Mouse (Mus musculus): Measurements from ENCODE around the gene Trp73. TPM values are rescaled to one million over a fixed set of nuclear protein-coding genes. Genes with fewer than 3 reads are reported as not detected.
A peak's percentile ranks its signal among the peaks of the same experiment; 100 is the strongest.

The Trp73 gene
- polyA plus RNA-seq, 1 experiment from 2014 or later = 9.8 TPM

DNA sequence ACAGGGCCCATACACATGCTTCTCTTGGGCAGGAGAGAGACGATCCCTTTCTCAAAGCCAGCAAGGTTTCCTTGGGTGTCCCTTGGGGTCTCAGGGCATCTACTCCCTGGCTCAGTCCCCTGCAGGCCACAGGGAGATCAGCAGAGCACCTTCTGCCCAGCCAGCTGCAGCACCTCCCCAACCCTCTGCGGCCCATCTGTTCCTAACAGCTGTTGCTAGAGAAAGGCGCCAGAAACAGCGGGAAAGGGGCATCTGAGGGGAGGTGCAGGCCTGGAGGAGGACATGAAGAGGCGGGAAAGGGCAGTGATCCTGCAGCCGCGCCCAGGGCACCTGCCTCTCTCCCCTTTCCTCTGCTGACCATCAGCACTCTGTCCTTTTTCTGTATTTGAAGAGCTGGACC lies 40.6 kb downstream of the Trp73 start:
- Histone ChIP-seq H3K9ac (no peak overlapping the region), H3K27me3 (peaks cover 21% of the 10 kb centered on the region), H3K4me3 (replicated peaks) (no peak overlapping the region), H3K4me2 (replicated peaks) (no peak overlapping the region), H3K9me3 (replicated peaks) (no peaks in the 10 kb centered on the region), H3K36me3 (no peaks in the 10 kb centered on the region), H3K4me1 (peaks cover 7% of the 10 kb centered on the region; the same call in 1 of the 2 replicates), H3K27ac (replicated peaks) (no peak overlapping the region)
- 62% methylated on average over 7 of the region's 7 CpGs for WGBS
- ATAC-seq (ENCODE audit: insufficient number of reproducible peaks, low FRiP score, low TSS enrichment, low read depth) = no peak

DNA sequence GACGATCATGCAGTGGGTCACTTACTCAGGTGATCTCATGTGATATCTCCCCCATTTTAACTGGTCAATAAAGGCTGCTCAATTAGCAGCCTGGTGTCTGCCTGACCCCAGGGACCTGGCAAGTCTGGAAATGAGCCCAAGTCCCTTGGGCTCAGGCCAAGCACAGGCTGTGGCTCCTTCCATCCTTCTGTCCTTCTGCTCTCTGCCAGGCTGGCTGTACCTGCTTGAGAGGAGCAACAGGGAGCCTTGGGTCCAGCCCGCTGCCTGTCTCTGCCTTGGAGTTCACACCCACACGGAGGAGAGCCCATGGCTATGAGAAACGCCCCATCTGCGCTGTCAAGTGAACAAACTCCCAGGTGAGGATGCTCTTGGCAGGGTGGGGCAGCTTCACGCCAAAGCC lies 43.9 kb downstream of the Trp73 start:
- WGBS = 29% methylated on average over 6 of the region's 6 CpGs
- no peak overlapping the region for H3K4me2 ChIP-seq (replicated peaks)
- H3K36me3 ChIP-seq = no peaks in the 10 kb centered on the region
- H3K9me3 ChIP-seq (replicated peaks) = no peaks in the 10 kb centered on the region
- no peak overlapping the region for H3K27ac ChIP-seq (replicated peaks)
- no peaks in the 10 kb centered on the region for H3K4me1 ChIP-seq
- no peak for ATAC-seq (ENCODE audit: insufficient number of reproducible peaks, low FRiP score, low TSS enrichment, low read depth)
- no peak overlapping the region for H3K4me3 ChIP-seq (replicated peaks)
- no peak overlapping the region for H3K9ac ChIP-seq
- peaks cover 11% of the 10 kb centered on the region; the same call in 1 of the 2 replicates for H3K27me3 ChIP-seq

DNA sequence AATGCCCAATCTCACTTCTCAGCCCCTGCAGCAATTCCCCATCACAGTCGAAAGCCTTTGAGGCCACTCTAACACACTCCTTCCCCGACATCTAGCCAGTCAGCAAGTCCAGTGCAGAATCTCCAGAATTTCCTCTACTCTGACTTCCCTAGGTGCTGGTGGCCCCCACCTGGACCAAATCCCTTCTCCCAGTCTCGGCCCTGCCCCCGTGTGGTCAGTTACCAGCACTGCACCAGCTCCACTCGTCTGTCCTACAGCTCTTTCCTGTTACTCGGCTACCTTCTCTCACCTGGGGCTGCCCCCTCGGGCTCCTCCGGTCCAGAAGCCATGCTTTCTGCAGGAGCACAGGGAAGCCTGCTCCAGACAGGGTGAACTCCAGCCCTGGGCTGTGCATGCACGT lies 46.8 kb downstream of the Trp73 start:
- H3K9me3 ChIP-seq (replicated peaks) = no peaks in the 10 kb centered on the region
- peaks cover 12% of the 10 kb centered on the region for H3K27me3 ChIP-seq
- no peak for ATAC-seq (ENCODE audit: insufficient number of reproducible peaks, low FRiP score, low TSS enrichment, low read depth)
- no peak overlapping the region for H3K4me2 ChIP-seq (replicated peaks)
- WGBS = 12% methylated on average over 9 of the region's 9 CpGs
- H3K36me3 ChIP-seq = no peaks in the 10 kb centered on the region
- no peak overlapping the region for H3K9ac ChIP-seq
- no peak overlapping the region for H3K27ac ChIP-seq (replicated peaks)
- H3K4me3 ChIP-seq (replicated peaks) = no peak overlapping the region
- H3K4me1 ChIP-seq = no peaks in the 10 kb centered on the region

DNA sequence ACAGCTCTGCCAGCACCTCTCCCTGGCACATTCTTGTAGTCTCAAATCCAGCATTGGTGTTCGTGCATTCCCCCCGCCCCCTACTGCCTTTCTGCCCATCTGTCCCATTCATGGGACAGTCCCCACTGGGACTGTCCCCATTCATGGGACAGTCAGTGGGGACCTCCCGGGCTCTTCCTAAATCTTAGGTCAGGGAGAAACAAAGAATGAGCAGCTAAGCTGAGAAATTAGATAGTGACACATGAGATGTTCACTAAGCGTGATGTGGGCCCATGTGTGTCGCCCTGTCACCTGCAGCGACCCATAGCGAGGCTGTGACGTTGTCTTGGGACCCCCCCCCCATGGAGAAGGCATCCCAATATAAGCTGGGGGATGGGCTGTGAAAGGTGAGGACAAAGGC lies 48.7 kb downstream of the Trp73 start:
- no peaks in the 10 kb centered on the region for H3K9me3 ChIP-seq (replicated peaks)
- ATAC-seq (ENCODE audit: insufficient number of reproducible peaks, low FRiP score, low TSS enrichment, low read depth) = no peak
- H3K27me3 ChIP-seq = peaks cover 13% of the 10 kb centered on the region
- H3K27ac ChIP-seq (replicated peaks) = no peak overlapping the region
- H3K4me2 ChIP-seq (replicated peaks) = no peak overlapping the region
- WGBS = 62% methylated on average over 8 of the region's 8 CpGs
- no peaks in the 10 kb centered on the region for H3K4me1 ChIP-seq
- H3K9ac ChIP-seq = no peak overlapping the region
- H3K36me3 ChIP-seq = no peaks in the 10 kb centered on the region
- no peak overlapping the region for H3K4me3 ChIP-seq (replicated peaks)

DNA sequence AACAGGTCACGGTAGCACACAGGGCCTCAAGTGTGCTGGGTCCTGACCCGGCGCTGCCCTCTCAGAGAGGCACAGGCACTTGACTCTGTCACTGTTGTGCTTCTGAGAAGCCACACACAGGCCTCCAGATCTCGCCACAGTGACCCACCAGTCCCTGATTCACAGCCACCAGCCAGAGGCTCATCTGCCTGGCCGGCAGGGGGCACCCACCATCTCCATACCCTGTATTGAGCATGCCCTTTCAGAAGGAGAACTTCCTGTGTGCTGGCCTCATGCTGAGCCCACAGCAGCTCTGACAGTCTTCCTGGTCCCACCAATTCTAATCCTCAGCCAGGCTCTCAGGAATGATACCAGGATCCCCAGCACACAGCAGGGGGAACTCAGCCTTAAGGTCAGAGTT lies 50.8 kb downstream of the Trp73 start:
- WGBS = 51% methylated on average over 5 of the region's 5 CpGs
- Histone ChIP-seq H3K36me3 (no peaks in the 10 kb centered on the region), H3K4me1 (no peaks in the 10 kb centered on the region), H3K27me3 (peaks cover 9% of the 10 kb centered on the region; the same call in 1 of the 2 replicates), H3K27ac (replicated peaks) (no peak overlapping the region), H3K4me3 (replicated peaks) (no peak overlapping the region), H3K4me2 (replicated peaks) (no peak overlapping the region), H3K9ac (no peak overlapping the region), H3K9me3 (replicated peaks) (no peaks in the 10 kb centered on the region)
- no peak for ATAC-seq (ENCODE audit: insufficient number of reproducible peaks, low FRiP score, low TSS enrichment, low read depth)

DNA sequence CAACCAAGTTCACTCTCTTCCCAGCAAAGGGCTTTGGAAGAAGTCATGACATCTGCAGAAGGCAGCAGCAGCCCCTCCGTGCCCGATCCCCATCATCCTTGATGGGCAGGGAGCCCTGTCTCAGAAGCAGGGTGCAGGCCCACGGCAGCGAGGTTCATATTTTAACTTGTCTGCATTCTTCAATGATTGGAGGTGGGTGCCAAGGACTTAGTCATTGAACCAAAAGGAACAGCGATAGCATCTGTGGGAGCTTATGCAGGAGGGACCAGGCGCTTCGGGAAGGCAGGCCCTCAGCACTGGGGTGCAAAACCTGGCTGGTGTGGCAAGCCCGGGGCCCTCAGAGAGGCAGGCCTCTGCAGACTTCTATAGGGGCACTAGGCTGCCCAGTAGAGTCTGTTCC lies 53.6 kb downstream of the Trp73 start:
- Histone ChIP-seq H3K4me1 (0 out of 2 replicates have a peak, but pooled peaks cover 2% of the 10 kb centered on the region), H3K4me2 (replicated peaks) (no peak overlapping the region), H3K9ac (no peak overlapping the region), H3K4me3 (replicated peaks) (no peak overlapping the region), H3K27me3 (peaks cover 22% of the 10 kb centered on the region), H3K36me3 (no peaks in the 10 kb centered on the region), H3K27ac (replicated peaks) (peak overlapping the region; percentile 25; the same call in 1 of the 2 replicates), H3K9me3 (replicated peaks) (no peaks in the 10 kb centered on the region)
- ATAC-seq (ENCODE audit: insufficient number of reproducible peaks, low FRiP score, low TSS enrichment, low read depth) = no peak
- 79% methylated on average over 8 of the region's 8 CpGs for WGBS

DNA sequence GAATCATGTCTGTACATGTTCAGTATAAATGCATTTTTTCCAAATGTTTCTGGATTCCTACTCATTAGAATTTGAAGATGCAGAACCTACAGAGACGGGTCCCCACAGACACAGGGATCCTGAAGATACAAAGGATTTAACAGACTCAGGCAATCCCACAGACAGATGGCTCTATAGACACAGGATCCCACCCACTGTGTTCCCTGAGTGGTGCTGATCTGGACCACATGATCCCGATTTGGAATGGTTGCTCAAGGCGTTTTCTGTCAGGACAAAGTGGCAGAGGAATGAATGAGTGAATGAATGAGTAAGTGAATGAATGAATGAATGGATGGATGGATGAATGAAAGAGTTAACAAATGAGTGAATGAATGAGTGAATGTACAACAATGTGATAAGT lies 54.2 kb downstream of the Trp73 start:
- no peak overlapping the region for H3K4me3 ChIP-seq (replicated peaks)

DNA sequence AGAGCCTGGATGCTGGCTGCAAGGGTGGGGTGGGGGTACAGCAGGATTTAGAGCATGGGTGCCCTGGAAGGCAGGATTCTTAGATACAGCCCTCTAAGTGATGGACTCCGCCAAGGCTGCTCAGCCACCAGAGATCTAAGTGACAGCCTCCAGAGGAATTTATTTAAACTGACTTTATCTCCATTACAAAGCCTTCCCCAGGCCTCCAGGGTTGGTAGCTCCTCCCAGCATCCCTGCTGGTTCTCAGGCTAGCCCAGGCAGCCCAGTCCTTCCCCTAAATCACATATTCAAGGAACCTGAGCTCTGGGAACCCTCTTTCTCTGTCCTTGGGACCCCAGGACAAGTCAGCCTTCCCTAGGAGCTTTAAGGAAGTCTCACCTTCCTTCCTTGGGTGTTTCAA lies 58.0 kb downstream of the Trp73 start:
- 16% methylated on average over 1 of the region's 1 CpGs for WGBS
- Histone ChIP-seq H3K27me3 (peaks cover 37% of the 10 kb centered on the region), H3K36me3 (no peaks in the 10 kb centered on the region)

More for the DNA sequence above, 54.2 kb downstream of the Trp73 start:
- Histone ChIP-seq H3K4me2 (replicated peaks) (no peak overlapping the region), H3K9ac (no peak overlapping the region), H3K9me3 (replicated peaks) (no peaks in the 10 kb centered on the region), H3K27ac (replicated peaks) (0 out of 2 replicates have a peak overlapping the region, but pooled peaks have one; percentile 25), H3K27me3 (peaks cover 27% of the 10 kb centered on the region), H3K4me1 (0 out of 2 replicates have a peak, but pooled peaks cover 8% of the 10 kb centered on the region), H3K36me3 (no peaks in the 10 kb centered on the region)
- 39% methylated on average over 3 of the region's 3 CpGs for WGBS
- ATAC-seq (ENCODE audit: insufficient number of reproducible peaks, low FRiP score, low TSS enrichment, low read depth) = no peak

DNA sequence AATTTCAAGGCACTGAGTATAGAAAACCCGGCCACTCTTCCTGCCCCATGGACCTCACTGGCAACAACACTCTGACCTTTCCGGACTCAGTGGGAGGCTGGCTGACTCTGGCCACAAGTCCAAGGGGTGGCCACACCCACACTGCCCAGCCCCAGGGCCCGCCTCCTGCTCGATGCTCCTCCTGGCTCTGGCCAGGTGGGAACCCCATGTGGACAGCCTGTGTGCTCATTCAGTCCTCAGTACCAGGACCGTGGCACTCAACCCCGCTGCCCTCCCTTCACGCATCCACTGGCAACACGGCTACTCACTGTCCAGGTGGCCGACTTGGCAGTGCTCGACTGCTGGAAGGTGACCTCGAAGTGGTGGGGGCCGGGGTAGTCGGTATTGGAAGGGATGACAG lies 59.0 kb downstream of the Trp73 start:
- Histone ChIP-seq H3K27me3 (peaks cover 41% of the 10 kb centered on the region), H3K27ac (replicated peaks) (0 out of 2 replicates have a peak overlapping the region, but pooled peaks have one; percentile 22), H3K4me3 (replicated peaks) (peak overlapping the region; percentile 36), H3K9ac (peak overlapping the region; percentile 21; the same call in 1 of the 2 replicates), H3K4me2 (replicated peaks) (peak overlapping the region; percentile 34), H3K36me3 (no peaks in the 10 kb centered on the region), H3K4me1 (0 out of 2 replicates have a peak, but pooled peaks cover 8% of the 10 kb centered on the region), H3K9me3 (replicated peaks) (no peaks in the 10 kb centered on the region)
- ATAC-seq (ENCODE audit: insufficient number of reproducible peaks, low FRiP score, low TSS enrichment, low read depth) = no peak
- WGBS = 2% methylated on average over 13 of the region's 13 CpGs

More for the DNA sequence above, 58.0 kb downstream of the Trp73 start:
- no peak overlapping the region for H3K9ac ChIP-seq
- 0 out of 2 replicates have a peak overlapping the region, but pooled peaks have one; percentile 0 for H3K27ac ChIP-seq (replicated peaks)
- H3K4me1 ChIP-seq = 0 out of 2 replicates have a peak, but pooled peaks cover 8% of the 10 kb centered on the region
- no peak overlapping the region; the same call in 1 of the 2 replicates for H3K4me3 ChIP-seq (replicated peaks)
- no peak for ATAC-seq (ENCODE audit: insufficient number of reproducible peaks, low FRiP score, low TSS enrichment, low read depth)
- no peaks in the 10 kb centered on the region for H3K9me3 ChIP-seq (replicated peaks)
- peak overlapping the region; percentile 34 for H3K4me2 ChIP-seq (replicated peaks)

DNA sequence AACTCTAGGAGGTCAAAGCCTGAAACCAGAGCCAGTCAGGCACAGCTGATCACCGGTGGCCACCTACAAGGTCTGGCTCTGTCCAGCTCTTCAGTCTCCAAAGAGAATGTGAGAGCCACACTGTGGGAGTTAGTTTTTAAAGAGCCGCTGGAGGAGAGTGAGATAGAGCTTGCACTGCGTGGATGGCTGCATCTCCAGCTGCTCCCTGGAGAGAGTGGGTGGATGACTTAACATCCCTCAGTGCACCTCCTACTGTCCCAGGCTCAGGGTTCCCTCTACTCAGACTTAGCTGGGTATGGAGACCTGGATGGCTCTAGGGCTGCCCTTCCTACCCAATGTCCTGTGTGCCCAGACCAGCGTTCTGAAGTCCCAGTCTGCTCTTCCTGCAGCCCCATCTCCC lies 59.8 kb downstream of the Trp73 start:
- Histone ChIP-seq H3K4me1 (0 out of 2 replicates have a peak, but pooled peaks cover 8% of the 10 kb centered on the region), H3K36me3 (no peaks in the 10 kb centered on the region), H3K9ac (no peak overlapping the region), H3K27me3 (peaks cover 41% of the 10 kb centered on the region), H3K27ac (replicated peaks) (no peak overlapping the region), H3K4me3 (replicated peaks) (peak overlapping the region; percentile 36), H3K9me3 (replicated peaks) (no peaks in the 10 kb centered on the region), H3K4me2 (replicated peaks) (peak overlapping the region; percentile 34)
- 48% methylated on average over 4 of the region's 4 CpGs for WGBS
- ATAC-seq (ENCODE audit: insufficient number of reproducible peaks, low FRiP score, low TSS enrichment, low read depth) = no peak

DNA sequence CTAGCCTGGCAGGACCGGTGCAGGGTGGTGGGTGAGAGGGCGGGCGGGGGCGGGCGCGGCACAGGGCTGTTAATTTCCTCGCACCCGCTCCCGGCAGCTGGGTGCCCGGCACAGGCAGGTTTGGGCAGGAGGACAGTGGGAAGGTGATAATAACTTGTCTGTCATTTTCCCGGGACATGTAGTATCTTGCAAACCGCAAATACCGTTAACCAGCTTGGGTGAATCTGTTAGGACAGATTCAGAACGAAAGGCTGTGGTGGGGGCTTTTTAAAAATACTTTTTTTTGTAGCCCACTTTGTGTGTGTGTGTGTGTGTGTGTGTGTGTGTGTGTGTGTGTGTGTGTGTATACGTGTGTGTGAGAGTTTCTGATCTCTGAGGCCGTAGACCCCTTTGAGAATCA lies 68.1 kb downstream of the Trp73 start:
- H3K9me3 ChIP-seq (replicated peaks) = no peaks in the 10 kb centered on the region
- H3K27me3 ChIP-seq = peaks cover 30% of the 10 kb centered on the region
- WGBS = 14% methylated on average over 16 of the region's 16 CpGs
- peaks cover 12% of the 10 kb centered on the region for H3K4me1 ChIP-seq
- H3K9ac ChIP-seq = no peak overlapping the region
- no peak for ATAC-seq (ENCODE audit: insufficient number of reproducible peaks, low FRiP score, low TSS enrichment, low read depth)
- H3K27ac ChIP-seq (replicated peaks) = no peak overlapping the region
- no peak overlapping the region for H3K4me3 ChIP-seq (replicated peaks)
- H3K36me3 ChIP-seq = no peaks in the 10 kb centered on the region
- no peak overlapping the region for H3K4me2 ChIP-seq (replicated peaks)

DNA sequence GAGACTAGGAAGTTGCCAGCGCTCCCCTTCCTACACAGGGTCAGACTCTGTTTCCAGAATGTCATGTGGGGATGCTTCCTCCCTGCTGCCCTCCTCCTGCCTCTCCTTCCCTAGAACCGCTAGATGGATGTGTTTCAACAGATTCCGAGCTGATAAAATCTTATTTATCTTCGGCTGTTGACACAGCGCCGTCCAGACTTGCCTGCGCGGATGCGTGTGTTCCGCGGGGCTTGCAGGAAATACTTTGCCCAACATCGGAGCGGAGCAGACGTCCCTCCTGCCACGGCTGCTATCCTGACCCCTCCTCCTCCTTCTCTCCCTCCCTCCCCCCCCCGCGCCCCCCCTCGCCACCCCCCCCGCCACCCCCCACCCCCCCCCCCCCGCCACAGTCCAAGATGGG lies 68.5 kb downstream of the Trp73 start:
- ATAC-seq (ENCODE audit: insufficient number of reproducible peaks, low FRiP score, low TSS enrichment, low read depth) = no peak
- no peak overlapping the region for H3K27ac ChIP-seq (replicated peaks)
- peaks cover 30% of the 10 kb centered on the region for H3K27me3 ChIP-seq
- H3K9ac ChIP-seq = no peak overlapping the region
- no peaks in the 10 kb centered on the region for H3K9me3 ChIP-seq (replicated peaks)
- peaks cover 12% of the 10 kb centered on the region for H3K4me1 ChIP-seq
- H3K4me3 ChIP-seq (replicated peaks) = no peak overlapping the region
- 0% methylated on average over 17 of the region's 20 CpGs for WGBS
- no peaks in the 10 kb centered on the region for H3K36me3 ChIP-seq
- H3K4me2 ChIP-seq (replicated peaks) = peak overlapping the region; percentile 24; the same call in 1 of the 2 replicates
